Mouse (Mus musculus): ENCODE data around the gene Sept9. TPM values are rescaled to one million over a fixed set of nuclear protein-coding genes. Genes with fewer than 3 reads are reported as not detected.

Sept9 gene
- 123 and 131 TPM in 2 replicates for polyA plus RNA-seq (2015; fragmentation: Nextera tagmentation; extraction: Ambion mirVana)

DNA sequence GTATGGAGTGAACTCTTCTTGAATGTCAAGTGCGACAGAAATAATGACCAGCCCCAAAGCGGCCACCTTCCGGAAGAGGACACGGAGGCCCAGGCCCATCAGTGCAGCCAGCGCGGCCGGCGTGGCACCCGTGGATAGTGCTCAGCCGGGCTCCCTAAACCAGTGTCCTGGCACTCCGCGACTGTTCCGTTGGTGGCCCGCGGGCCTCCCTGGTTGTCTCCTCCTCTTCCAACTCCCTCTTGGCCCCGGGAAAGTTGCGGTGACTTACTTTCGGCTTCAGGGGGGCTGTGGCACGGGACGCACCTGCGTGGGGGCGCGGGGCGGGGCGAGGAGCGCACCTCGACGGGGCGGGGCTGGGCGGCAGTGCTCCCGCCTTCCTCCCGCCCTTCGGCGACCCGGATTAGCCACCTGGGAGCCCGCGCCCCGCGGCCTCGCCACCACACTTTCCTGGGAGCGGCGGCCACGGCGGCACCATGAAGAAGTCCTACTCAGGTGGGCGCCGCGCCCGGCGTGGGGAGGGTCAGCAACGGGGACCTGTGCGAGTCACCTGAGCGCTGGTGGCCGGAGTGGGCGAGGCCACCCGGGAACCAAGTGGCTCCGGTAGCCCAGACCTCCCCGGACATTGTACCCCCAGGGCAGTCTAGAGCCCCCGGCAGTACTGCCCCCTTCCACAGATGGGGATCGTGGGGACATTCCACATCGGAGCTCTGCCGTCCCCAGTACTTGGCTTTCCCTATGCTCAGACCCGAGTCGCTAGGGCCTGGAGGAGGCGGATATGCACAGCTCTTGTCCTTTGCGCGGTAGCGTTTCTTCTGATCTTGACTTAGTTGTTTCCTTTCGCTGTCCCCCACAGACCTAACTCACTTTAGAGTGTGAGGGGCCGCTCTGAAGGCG is at the start of gene Sept9:
TSS of gene Sept9 (plus strand) at position 380 of the 894 bp plus-strand sequence.
- H3K27me3 ChIP-seq (ENCODE audit: insufficient read depth, low read length), result peaks cover 7% of the 10 kb centered on the region; the same call in 1 of the 2 replicates
- peak; percentile 56 for ATAC-seq (ENCODE audit: low FRiP score, low TSS enrichment)
- under 1% methylated on average over 69 of the region's 70 CpGs for WGBS
- H3K4me2 ChIP-seq (replicated peaks; ENCODE audit: low read depth, low read length), result peak within 1 kb of the TSS; percentile 89
- H3K4me3 ChIP-seq (ENCODE audit: low read length), result peak within 1 kb of the TSS; percentile 61
- H3K4me1 ChIP-seq (ENCODE audit: insufficient read depth, low read length), result peaks cover 20% of the 10 kb centered on the region
- peak within 1 kb of the TSS; percentile 79 for H3K9ac ChIP-seq (replicated peaks; ENCODE audit: low read length)
- H3K9me3 ChIP-seq (ENCODE audit: low read length), result no peaks in the 10 kb centered on the region
- peak within 1 kb of the TSS; percentile 21 for H3K27ac ChIP-seq (ENCODE audit: low read length)
- no peaks in the 10 kb centered on the region for H3K36me3 ChIP-seq (ENCODE audit: insufficient read depth, low read length)

DNA sequence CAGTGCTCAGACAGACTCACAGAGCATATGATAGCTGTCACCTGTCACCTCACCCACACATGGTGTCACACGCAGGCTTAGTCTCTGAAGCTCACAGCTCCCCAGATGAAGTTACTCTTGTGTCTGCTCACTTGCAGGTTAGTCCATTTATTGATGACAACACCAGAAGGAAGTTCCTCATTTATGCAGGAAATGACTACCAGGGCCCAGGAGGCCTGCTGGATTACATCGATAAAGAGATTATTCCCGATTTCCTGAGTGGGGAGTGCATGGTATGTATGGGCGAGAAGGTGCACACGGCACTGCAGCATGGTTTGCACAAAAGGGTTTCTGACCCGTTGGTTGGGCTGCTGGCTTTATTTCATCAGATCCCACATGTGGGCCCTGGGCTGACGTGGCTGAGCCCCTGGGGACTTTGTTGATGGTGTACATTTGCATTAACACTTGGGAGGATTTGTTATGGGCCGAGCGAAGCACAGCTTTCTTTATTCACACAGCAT is 48.9 kb upstream of the Sept9 start:
- WGBS, result 82% methylated on average over 9 of the region's 9 CpGs
- no peak overlapping the region for H3K4me2 ChIP-seq (replicated peaks; ENCODE audit: low read depth, low read length)
- no peak for ATAC-seq (ENCODE audit: low FRiP score, low TSS enrichment)
- H3K36me3 ChIP-seq (ENCODE audit: insufficient read depth, low read length), result peaks cover 74% of the 10 kb centered on the region
- H3K4me3 ChIP-seq (ENCODE audit: low read length), result no peak overlapping the region
- no peaks in the 10 kb centered on the region for H3K9me3 ChIP-seq (ENCODE audit: low read length)
- H3K4me1 ChIP-seq (ENCODE audit: insufficient read depth, low read length), result peaks cover 7% of the 10 kb centered on the region
- H3K27me3 ChIP-seq (ENCODE audit: insufficient read depth, low read length), result no peaks in the 10 kb centered on the region
- H3K9ac ChIP-seq (replicated peaks; ENCODE audit: low read length), result no peak overlapping the region
- no peak overlapping the region for H3K27ac ChIP-seq (ENCODE audit: low read length)

DNA sequence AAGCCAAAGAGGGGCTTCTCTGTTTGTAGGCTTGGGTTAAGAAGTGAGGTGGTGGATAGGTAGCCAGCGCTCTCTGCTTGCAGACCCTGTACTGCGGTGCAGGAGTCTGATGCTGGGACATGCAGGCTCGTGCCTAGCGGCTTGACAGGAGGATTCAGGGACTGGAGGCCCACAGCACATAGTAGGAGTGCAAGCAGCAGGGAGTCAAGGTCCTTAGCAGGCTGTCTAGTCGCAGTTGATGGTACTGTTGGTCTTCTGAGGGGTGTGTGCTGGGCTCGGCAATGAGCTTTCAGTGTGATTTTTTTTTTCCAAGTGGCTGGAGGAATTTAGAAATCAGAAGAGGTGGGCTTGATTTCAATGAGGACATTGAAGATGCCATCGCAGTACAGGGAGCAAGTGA is 48.0 kb upstream of the Sept9 start:
- Histone ChIP-seq H3K9me3 (ENCODE audit: low read length) (no peaks in the 10 kb centered on the region), H3K27ac (ENCODE audit: low read length) (no peak overlapping the region), H3K4me2 (replicated peaks; ENCODE audit: low read depth, low read length) (no peak overlapping the region), H3K4me3 (ENCODE audit: low read length) (no peak overlapping the region), H3K36me3 (ENCODE audit: insufficient read depth, low read length) (peaks cover 76% of the 10 kb centered on the region), H3K27me3 (ENCODE audit: insufficient read depth, low read length) (no peaks in the 10 kb centered on the region), H3K9ac (replicated peaks; ENCODE audit: low read length) (no peak overlapping the region), H3K4me1 (ENCODE audit: insufficient read depth, low read length) (peaks cover 16% of the 10 kb centered on the region)
- WGBS, result 92% methylated on average over 7 of the region's 7 CpGs
- no peak for ATAC-seq (ENCODE audit: low FRiP score, low TSS enrichment)

DNA sequence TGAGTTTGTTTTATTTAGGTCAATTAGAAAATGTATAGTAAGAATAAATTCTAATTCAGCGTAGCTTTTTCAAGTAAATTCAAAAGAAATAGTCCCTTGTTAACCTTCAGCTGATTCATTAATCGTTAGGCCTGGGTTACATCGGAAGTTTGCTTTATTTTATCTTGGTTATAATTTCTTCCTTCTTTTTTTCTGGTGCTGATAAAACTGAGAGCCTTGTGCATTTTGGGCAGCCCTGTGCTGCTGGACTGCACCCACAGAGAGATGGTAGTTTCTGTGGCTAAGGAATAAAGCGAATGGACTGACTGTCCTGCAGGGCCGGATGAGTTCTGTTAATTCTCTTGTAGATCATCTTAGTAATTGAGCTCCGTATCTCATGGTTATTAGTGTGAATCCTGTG is 46.9 kb upstream of the Sept9 start:
- no peaks in the 10 kb centered on the region for H3K27me3 ChIP-seq (ENCODE audit: insufficient read depth, low read length)

DNA sequence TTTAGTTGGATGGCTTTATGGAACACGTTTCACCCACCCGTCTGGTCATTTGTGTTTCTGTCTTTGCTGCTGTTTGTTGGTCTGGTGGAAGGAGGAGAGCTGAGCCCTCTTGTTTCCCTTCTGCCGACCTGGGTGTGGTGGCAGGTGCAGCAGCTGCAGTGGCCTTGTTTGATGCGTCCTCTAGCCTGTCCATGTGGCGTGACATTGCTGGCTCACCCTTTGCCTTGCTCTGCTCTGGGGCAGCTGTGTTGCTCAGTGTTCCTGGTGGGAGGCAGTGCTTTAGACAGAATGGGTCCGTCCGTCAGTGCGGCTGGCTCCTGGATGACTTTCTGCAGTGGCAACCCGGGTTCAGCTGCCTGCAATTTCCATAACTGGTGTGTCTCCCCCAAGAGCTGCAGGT is 45.9 kb upstream of the Sept9 start:
- Histone ChIP-seq H3K9ac (replicated peaks; ENCODE audit: low read length) (no peak overlapping the region), H3K27ac (ENCODE audit: low read length) (0 out of 2 replicates have a peak overlapping the region, but pooled peaks have one; percentile 28), H3K36me3 (ENCODE audit: insufficient read depth, low read length) (peaks cover 62% of the 10 kb centered on the region), H3K9me3 (ENCODE audit: low read length) (no peaks in the 10 kb centered on the region), H3K4me3 (ENCODE audit: low read length) (no peak overlapping the region), H3K27me3 (ENCODE audit: insufficient read depth, low read length) (no peaks in the 10 kb centered on the region), H3K4me2 (replicated peaks; ENCODE audit: low read depth, low read length) (no peak overlapping the region), H3K4me1 (ENCODE audit: insufficient read depth, low read length) (peaks cover 20% of the 10 kb centered on the region)
- no peak for ATAC-seq (ENCODE audit: low FRiP score, low TSS enrichment)
- WGBS, result 74% methylated on average over 9 of the region's 9 CpGs

More for the DNA sequence above, 46.9 kb upstream of the Sept9 start:
- H3K9me3 ChIP-seq (ENCODE audit: low read length), result no peaks in the 10 kb centered on the region
- H3K9ac ChIP-seq (replicated peaks; ENCODE audit: low read length), result no peak overlapping the region
- no peak overlapping the region for H3K4me3 ChIP-seq (ENCODE audit: low read length)
- 95% methylated on average over 6 of the region's 6 CpGs for WGBS
- no peak overlapping the region for H3K4me2 ChIP-seq (replicated peaks; ENCODE audit: low read depth, low read length)
- no peak overlapping the region for H3K27ac ChIP-seq (ENCODE audit: low read length)
- ATAC-seq (ENCODE audit: low FRiP score, low TSS enrichment), result no peak
- peaks cover 20% of the 10 kb centered on the region for H3K4me1 ChIP-seq (ENCODE audit: insufficient read depth, low read length)
- H3K36me3 ChIP-seq (ENCODE audit: insufficient read depth, low read length), result peaks cover 70% of the 10 kb centered on the region

DNA sequence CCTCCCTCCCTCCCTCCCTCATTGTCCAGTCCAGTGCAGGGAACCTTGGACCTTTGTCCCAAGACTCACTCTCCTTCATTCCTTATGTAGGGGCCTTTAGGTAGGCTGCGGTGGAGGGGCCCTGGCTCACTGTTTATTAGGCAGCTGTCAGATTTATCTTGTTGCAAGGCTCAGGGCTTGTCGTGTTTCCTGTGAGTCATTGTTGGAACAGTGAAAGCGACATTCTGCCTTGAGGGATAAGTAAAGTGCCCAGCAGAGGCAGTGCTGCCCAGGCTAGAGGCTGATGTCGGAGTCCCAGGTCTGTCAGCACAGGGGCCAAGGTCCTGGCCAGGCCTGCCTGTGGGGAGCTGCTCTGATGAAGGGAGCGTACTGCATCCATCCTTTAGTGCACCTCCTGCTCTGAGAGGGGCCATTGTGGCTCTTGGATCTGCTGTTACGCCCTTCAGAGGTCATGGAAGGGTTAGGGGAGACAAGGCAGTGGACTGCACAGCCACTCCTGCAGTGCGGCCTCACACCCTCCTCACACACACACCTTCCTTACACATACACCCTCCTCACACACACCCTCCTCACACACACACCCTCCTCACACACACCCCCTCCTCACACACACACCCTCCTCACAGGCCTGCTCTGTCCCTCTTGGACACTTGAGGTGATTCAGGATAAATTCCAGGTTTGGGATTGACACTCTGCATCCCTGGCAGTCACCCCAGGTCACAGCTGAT is 45.2 kb upstream of the Sept9 start:
- no peaks in the 10 kb centered on the region for H3K9me3 ChIP-seq (ENCODE audit: low read length)
- H3K4me1 ChIP-seq (ENCODE audit: insufficient read depth, low read length), result peaks cover 20% of the 10 kb centered on the region
- WGBS, result 53% methylated on average over 7 of the region's 7 CpGs
- H3K4me2 ChIP-seq (replicated peaks; ENCODE audit: low read depth, low read length), result no peak overlapping the region
- peak overlapping the region; percentile 45; the same call in 1 of the 2 replicates for H3K27ac ChIP-seq (ENCODE audit: low read length)
- no peak overlapping the region for H3K9ac ChIP-seq (replicated peaks; ENCODE audit: low read length)
- no peaks in the 10 kb centered on the region for H3K27me3 ChIP-seq (ENCODE audit: insufficient read depth, low read length)
- no peak overlapping the region for H3K4me3 ChIP-seq (ENCODE audit: low read length)
- H3K36me3 ChIP-seq (ENCODE audit: insufficient read depth, low read length), result peaks cover 59% of the 10 kb centered on the region
- ATAC-seq (ENCODE audit: low FRiP score, low TSS enrichment), result peak; percentile 67

DNA sequence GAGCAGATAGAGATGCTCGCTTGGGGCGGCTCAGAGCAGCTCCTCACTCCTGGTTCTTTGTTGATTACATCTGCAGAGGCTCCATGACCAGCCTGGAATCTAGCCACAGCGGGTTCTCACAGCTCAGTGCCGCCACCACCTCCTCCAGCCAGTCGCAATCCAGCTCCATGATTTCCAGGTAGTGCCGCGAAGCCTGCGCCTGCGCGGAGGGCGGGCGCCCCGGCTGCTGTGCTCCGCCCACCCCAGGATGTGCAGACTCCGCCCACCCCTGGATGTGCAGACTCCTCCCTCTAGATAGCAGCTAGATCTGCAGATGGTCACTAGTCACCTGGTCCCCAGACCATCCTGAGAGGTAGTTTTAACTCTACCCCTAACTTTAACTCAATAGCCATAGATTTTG is 42.7 kb upstream of the Sept9 start:
- Histone ChIP-seq H3K36me3 (ENCODE audit: insufficient read depth, low read length) (peaks cover 46% of the 10 kb centered on the region), H3K4me1 (ENCODE audit: insufficient read depth, low read length) (peaks cover 20% of the 10 kb centered on the region), H3K27me3 (ENCODE audit: insufficient read depth, low read length) (no peaks in the 10 kb centered on the region), H3K27ac (ENCODE audit: low read length) (no peak overlapping the region; the same call in 1 of the 2 replicates), H3K9ac (replicated peaks; ENCODE audit: low read length) (no peak overlapping the region), H3K4me3 (ENCODE audit: low read length) (no peak overlapping the region), H3K4me2 (replicated peaks; ENCODE audit: low read depth, low read length) (no peak overlapping the region), H3K9me3 (ENCODE audit: low read length) (no peaks in the 10 kb centered on the region)
- peak; percentile 44; the same call in 1 of the 2 replicates for ATAC-seq (ENCODE audit: low FRiP score, low TSS enrichment)
- 10% methylated on average over 13 of the region's 15 CpGs for WGBS

DNA sequence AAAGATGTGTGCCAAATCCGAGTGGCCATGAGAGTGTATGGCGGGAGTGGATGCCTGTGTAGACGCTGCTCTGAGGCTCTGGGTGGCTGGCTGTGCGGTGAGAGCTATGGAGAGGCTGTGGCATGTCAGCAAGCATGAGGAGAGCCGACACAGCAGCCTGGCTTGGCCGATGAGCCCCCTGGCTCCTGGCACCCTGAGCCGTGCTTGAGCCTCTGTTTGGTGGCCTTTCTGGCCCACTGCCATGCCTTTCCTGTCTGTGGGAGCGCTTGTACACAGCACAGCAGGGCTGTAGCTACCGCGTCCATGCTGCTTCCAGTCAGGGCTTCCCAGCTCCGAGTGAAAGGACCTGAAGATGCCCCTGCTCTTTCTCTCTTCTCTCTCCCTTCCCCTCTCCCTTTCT is 41.1 kb upstream of the Sept9 start:
- no peaks in the 10 kb centered on the region for H3K27me3 ChIP-seq (ENCODE audit: insufficient read depth, low read length)
- no peaks in the 10 kb centered on the region for H3K9me3 ChIP-seq (ENCODE audit: low read length)
- no peak overlapping the region for H3K9ac ChIP-seq (replicated peaks; ENCODE audit: low read length)
- H3K4me1 ChIP-seq (ENCODE audit: insufficient read depth, low read length), result peaks cover 20% of the 10 kb centered on the region
- peaks cover 38% of the 10 kb centered on the region for H3K36me3 ChIP-seq (ENCODE audit: insufficient read depth, low read length)
- H3K4me2 ChIP-seq (replicated peaks; ENCODE audit: low read depth, low read length), result no peak overlapping the region
- WGBS, result 77% methylated on average over 11 of the region's 11 CpGs
- no peak overlapping the region for H3K27ac ChIP-seq (ENCODE audit: low read length)
- H3K4me3 ChIP-seq (ENCODE audit: low read length), result no peak overlapping the region
- ATAC-seq (ENCODE audit: low FRiP score, low TSS enrichment), result no peak

DNA sequence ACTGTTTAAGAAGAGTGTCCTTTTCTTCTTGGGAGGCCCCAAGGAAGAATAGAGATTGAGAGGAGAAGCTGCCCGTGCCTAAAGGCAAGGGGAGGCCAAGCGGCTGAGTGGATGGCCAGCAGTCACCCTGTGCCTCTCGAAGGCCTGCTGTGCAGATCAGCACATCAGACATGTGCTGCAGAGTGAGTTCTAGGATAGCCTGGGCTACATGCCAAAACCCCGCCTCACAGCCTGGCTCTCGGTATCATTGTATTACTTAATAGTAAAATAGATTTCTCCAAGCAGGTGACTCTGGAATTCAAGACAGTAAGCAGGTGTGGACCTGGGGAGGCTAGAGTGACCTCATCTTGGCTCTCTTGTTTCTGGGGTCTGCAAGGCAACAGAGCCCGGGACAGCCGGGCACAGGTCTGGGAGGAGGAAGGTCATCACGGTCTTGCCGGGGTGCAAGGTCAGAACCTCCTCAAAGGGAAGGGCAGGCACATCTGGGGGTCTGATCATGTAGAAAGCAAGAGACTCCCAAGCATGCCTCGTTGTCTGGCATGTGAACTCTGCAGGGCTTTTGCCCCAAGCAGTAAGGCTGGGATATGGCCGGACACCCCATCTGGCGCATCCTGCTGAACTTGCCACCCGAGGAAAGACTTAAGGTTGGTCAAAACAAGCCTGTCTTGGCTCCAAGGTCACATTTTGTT is 40.1 kb upstream of the Sept9 start:
- Histone ChIP-seq H3K36me3 (ENCODE audit: insufficient read depth, low read length) (peaks cover 35% of the 10 kb centered on the region), H3K27ac (ENCODE audit: low read length) (no peak overlapping the region), H3K4me2 (replicated peaks; ENCODE audit: low read depth, low read length) (no peak overlapping the region), H3K9me3 (ENCODE audit: low read length) (no peaks in the 10 kb centered on the region), H3K27me3 (ENCODE audit: insufficient read depth, low read length) (no peaks in the 10 kb centered on the region), H3K4me1 (ENCODE audit: insufficient read depth, low read length) (peaks cover 20% of the 10 kb centered on the region), H3K9ac (replicated peaks; ENCODE audit: low read length) (no peak overlapping the region), H3K4me3 (ENCODE audit: low read length) (no peak overlapping the region)
- ATAC-seq (ENCODE audit: low FRiP score, low TSS enrichment), result no peak
- WGBS, result 88% methylated on average over 13 of the region's 13 CpGs

All from kidney, embryonic 16.5 days (tissue).